Mouse (Mus musculus) neural tube, embryonic 15.5 days (tissue): ENCODE measurements around the gene Frem1. TPM values are rescaled to one million over a fixed set of nuclear protein-coding genes. Genes with fewer than 3 reads are reported as not detected.
A peak's percentile ranks its signal among the peaks of the same experiment; 100 is the strongest.

ENCODE experiments used
- ATAC-seq: fragments of 200-750 bp; cut with Nextera tagmentation; 2 replicates; pipeline ENCODE4 v1.8.0; 2017; ENCODE audit warnings: mild to moderate bottlenecking, moderate TSS enrichment, moderate library complexity; ENCODE audit not compliant: low FRiP score
- H3K27ac ChIP-seq: fragments of 300-500 bp; sonication (generic); replicated peaks from 2 replicates; pipeline ENCODE4 v1.5.1; 2015; ENCODE audit warnings: mild to moderate bottlenecking, inconsistent platforms
- H3K27me3 ChIP-seq: fragments of 300-500 bp; sonication (generic); replicated peaks from 2 replicates; pipeline ENCODE4 v1.6.1; 2015; ENCODE audit warnings: inconsistent platforms
- H3K36me3 ChIP-seq: fragments of 300-500 bp; sonication (generic); 2 replicates; pipeline ENCODE4 v1.6.1; 2015; ENCODE audit warnings: inconsistent platforms
- H3K4me1 ChIP-seq: fragments of 300-500 bp; sonication (generic); 2 replicates; pipeline ENCODE4 v1.6.1; 2015; ENCODE audit warnings: inconsistent platforms
- H3K4me2 ChIP-seq: fragments of 300-500 bp; sonication (generic); 2 replicates; pipeline ENCODE4 v1.6.1; 2015; ENCODE audit warnings: inconsistent platforms, mild to moderate bottlenecking, moderate library complexity
- H3K4me3 ChIP-seq: fragments of 300-500 bp; sonication (generic); replicated peaks from 2 replicates; pipeline ENCODE4 v1.5.1; 2015; ENCODE audit warnings: mild to moderate bottlenecking, inconsistent platforms
- H3K9ac ChIP-seq: fragments of 300-500 bp; sonication (generic); replicated peaks from 2 replicates; pipeline ENCODE4 v1.6.1; 2015; ENCODE audit warnings: mild to moderate bottlenecking, inconsistent platforms
- H3K9me3 ChIP-seq: fragments of 300-500 bp; sonication (generic); replicated peaks from 2 replicates; pipeline ENCODE4 v1.6.1; 2016; ENCODE audit warnings: inconsistent platforms
- WGBS: fragments of 180-500 bp; shearing (Covaris S2); methylation state at CpG from one replicate; pipeline ENCODE4 v1.1.7; 2015; ENCODE audit warnings: mixed read lengths; 5-methylcytosine and 5-hydroxymethylcytosine counted together
- polyA plus RNA-seq: library from polyadenylated mRNA; unstranded; fragments of >200 nt; fragmentation: Nextera tagmentation; extraction: Ambion mirVana; gene quantifications from 2 replicates; pipeline ENCODE4 v1.2.1, GENCODE M21; 2015

The Frem1 gene
- polyA plus RNA-seq, 1 experiment from 2014 or later: 1.4 TPM

DNA sequence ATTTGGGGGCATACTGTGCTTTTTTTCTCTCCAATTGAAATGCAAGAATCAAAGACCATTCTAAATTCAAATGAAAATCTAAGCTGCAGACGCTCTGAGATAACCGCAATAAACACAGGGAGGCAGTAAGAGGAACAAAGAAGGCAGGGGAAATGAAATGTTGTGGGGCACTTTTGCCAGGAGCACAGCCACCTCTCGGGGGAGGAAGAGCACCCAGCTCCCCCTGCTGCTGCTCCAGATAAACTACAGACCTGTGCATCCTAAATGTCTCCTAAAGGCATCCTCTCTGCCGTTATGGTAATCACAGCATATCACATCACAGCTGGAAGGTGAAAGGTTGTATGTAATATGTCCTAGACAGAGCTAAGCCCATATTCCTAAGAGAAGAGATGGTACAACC lies 98.1 kb downstream of the Frem1 start:
- H3K4me3 ChIP-seq: no peak overlapping the region
- H3K4me2 ChIP-seq: no peak overlapping the region
- no peak overlapping the region for H3K9ac ChIP-seq
- 20% methylated on average over 4 of the region's 4 CpGs for WGBS
- no peaks in the 10 kb centered on the region for H3K9me3 ChIP-seq
- peaks cover 6% of the 10 kb centered on the region; the same call in 1 of the 2 replicates for H3K4me1 ChIP-seq
- no peak for ATAC-seq
- no peaks in the 10 kb centered on the region for H3K27me3 ChIP-seq
- H3K27ac ChIP-seq: no peak overlapping the region
- H3K36me3 ChIP-seq: no peaks in the 10 kb centered on the region

DNA sequence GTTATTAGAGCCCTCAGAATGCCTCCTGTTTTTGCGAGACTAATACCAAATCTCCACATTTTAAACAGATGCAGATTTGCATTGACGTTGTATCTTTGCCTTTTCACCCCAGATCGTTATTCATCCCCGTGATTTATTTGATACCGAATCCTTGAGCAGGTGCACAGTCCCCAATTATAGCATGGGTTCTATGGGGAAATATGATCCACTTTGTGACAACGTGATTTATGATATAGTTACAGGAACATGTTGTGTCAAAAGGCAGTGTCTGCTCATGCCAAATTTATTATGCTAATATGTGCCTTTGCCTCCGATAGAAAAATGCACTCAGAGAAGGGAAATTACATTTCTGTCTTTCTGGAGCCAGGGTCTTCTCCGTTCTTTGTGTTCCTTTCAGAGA lies 102.6 kb downstream of the Frem1 start:
- Histone ChIP-seq H3K4me1 (peaks cover 7% of the 10 kb centered on the region; the same call in 1 of the 2 replicates), H3K9me3 (no peaks in the 10 kb centered on the region), H3K36me3 (no peaks in the 10 kb centered on the region), H3K9ac (no peak overlapping the region), H3K4me2 (no peak overlapping the region), H3K27ac (peak overlapping the region; percentile 24; the same call in 1 of the 2 replicates), H3K27me3 (no peaks in the 10 kb centered on the region), H3K4me3 (no peak overlapping the region)
- no peak for ATAC-seq
- 46% methylated on average over 8 of the region's 8 CpGs for WGBS

DNA sequence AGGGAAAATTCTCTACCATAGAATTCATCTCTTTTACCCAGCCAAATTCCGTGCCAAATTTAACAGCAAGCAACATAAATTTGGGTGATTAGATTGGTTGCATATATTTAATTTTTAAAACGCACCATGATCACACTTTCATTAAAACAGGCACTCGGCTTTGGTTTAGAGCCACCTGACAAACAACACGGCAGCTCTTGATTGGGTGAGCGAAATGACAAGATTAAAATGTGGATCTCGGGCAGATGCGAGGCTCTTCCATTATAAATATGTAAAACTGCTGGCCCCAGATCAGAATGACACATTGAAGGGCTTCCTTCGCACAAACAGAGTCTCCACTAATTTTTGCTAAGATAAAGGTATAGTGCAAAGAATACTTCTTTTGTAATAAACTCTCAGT lies 105.4 kb downstream of the Frem1 start:
- Histone ChIP-seq H3K27ac (peak overlapping the region; percentile 76), H3K4me3 (no peak overlapping the region), H3K9ac (no peak overlapping the region), H3K9me3 (no peaks in the 10 kb centered on the region), H3K4me2 (no peak overlapping the region), H3K36me3 (no peaks in the 10 kb centered on the region), H3K4me1 (peaks cover 7% of the 10 kb centered on the region; the same call in 1 of the 2 replicates), H3K27me3 (no peaks in the 10 kb centered on the region)
- WGBS: 37% methylated on average over 8 of the region's 8 CpGs
- ATAC-seq: no peak

- ATAC-seq: peak; percentile 56
- 23% methylated on average over 3 of the region's 3 CpGs for WGBS
- peaks cover 7% of the 10 kb centered on the region; the same call in 1 of the 2 replicates for H3K4me1 ChIP-seq
- H3K4me3 ChIP-seq: no peak overlapping the region
- H3K36me3 ChIP-seq: no peaks in the 10 kb centered on the region
- no peaks in the 10 kb centered on the region for H3K27me3 ChIP-seq
- no peak overlapping the region for H3K9ac ChIP-seq
- H3K9me3 ChIP-seq: no peaks in the 10 kb centered on the region
- H3K4me2 ChIP-seq: no peak overlapping the region
- H3K27ac ChIP-seq: peak overlapping the region; percentile 76
These were observed 105.9 kb downstream of the Frem1 start for GRCm38 (mm10) chr4:82946276-82946612.

DNA sequence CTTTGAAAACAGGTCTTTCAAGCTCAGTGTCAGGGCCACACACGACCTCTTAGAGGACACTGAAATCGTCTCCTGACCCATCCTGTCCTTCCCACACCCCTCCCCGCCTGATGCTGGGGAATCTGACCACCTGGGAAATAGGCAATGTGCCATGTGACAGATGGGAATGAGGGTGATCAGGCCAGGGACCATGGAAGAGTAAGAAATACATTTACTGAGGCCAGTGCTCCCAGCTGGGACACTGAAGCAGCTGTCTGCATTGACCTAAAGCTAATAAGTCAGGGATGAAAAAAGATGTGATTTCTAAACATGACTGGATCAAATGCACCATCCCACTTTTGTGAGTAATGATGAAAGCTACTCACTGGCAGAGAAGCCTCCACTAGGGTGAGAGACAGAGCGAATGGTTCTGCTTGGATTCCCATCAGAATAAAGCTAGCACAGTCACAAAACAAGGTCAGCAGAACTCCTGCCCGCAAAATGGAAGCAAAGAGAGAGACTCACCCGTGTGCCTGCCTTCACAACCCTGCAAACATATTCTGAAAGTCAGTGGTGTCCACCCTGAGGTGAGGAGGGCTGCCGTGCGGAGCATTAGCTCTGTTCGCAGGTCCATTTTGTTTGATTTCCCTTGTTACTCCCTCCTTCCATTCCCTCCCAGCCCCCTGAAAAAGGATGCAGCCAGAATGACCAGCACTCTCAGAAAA lies 106.4 kb downstream of the Frem1 start:
- Histone ChIP-seq H3K4me2 (no peak overlapping the region), H3K4me1 (peaks cover 7% of the 10 kb centered on the region; the same call in 1 of the 2 replicates), H3K9ac (no peak overlapping the region), H3K27ac (peak overlapping the region; percentile 76), H3K36me3 (no peaks in the 10 kb centered on the region), H3K9me3 (no peaks in the 10 kb centered on the region), H3K4me3 (no peak overlapping the region), H3K27me3 (no peaks in the 10 kb centered on the region)
- ATAC-seq: peak; percentile 18; the same call in 1 of the 2 replicates
- 53% methylated on average over 9 of the region's 9 CpGs for WGBS

DNA sequence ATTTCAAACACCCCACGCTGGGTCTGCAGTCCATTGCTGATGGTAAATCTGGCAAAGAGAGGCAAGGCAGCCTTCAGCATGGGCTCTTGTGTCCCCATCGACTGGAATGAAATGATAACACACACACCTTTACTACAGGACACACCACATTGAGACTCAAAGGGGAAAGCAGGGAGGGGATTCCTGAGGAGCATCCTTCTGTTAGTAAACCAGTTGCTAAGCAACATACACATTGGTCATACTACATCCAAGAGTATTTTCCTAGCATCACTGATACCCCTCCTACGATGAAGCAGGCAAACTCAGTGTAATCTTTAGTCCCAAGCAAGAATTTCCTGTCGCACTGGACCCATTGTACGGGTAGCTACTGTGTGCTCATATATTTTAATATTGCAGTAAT lies 111.5 kb downstream of the Frem1 start:
- no peak overlapping the region for H3K4me2 ChIP-seq
- 0 out of 2 replicates have a peak, but pooled peaks cover 3% of the 10 kb centered on the region for H3K4me1 ChIP-seq
- 86% methylated on average over 5 of the region's 5 CpGs for WGBS
- no peak overlapping the region for H3K27ac ChIP-seq
- no peaks in the 10 kb centered on the region for H3K9me3 ChIP-seq
- no peaks in the 10 kb centered on the region for H3K36me3 ChIP-seq
- H3K4me3 ChIP-seq: no peak overlapping the region
- ATAC-seq: no peak
- no peaks in the 10 kb centered on the region for H3K27me3 ChIP-seq
- H3K9ac ChIP-seq: no peak overlapping the region

DNA sequence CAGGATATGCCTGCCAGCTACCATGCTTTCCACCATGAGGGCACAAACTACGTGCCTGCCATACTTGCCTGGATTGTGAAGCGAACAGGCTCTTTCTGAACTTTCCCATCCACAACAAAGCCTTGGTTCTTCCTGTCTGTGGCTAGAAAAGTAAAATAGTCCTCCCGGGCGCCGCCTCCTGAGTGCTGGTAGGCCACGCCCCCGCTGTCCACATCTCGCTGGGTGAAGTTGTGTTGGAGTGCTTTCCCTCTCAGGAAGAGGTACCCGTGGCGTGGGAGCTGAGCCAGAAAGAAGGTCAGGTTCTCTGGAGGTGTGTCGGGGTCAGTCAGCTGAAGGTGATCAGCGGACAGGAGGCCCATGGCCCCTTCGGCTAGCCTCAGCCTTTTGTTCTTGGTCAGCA lies 111.9 kb downstream of the Frem1 start:
- no peak overlapping the region for H3K9ac ChIP-seq
- no peak overlapping the region for H3K4me3 ChIP-seq
- no peaks in the 10 kb centered on the region for H3K4me1 ChIP-seq
- no peak overlapping the region for H3K4me2 ChIP-seq
- no peak overlapping the region for H3K27ac ChIP-seq
- no peak for ATAC-seq
- WGBS: 85% methylated on average over 13 of the region's 13 CpGs
- H3K36me3 ChIP-seq: no peaks in the 10 kb centered on the region
- H3K9me3 ChIP-seq: no peaks in the 10 kb centered on the region
- no peaks in the 10 kb centered on the region for H3K27me3 ChIP-seq

DNA sequence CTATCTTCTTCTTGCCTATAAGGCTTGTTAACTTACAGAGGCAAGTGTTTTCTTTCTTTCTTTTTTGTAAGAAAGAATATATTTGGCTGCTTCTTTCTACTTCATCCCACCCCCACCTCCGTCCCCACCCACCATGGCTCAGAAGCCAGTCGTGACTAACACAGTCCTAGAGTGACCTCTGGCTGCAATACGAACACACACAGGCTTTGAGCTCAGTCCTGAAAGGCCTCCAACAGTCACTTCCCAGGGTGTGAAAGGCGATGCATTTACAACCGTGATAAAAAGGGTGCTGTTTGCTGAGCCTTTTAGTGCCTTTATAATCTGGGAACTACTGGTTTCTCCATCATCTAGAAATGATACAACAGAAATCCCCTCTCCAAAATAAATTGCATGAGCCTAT lies 117.8 kb downstream of the Frem1 start:
- no peak overlapping the region for H3K27ac ChIP-seq
- H3K4me3 ChIP-seq: no peak overlapping the region
- no peaks in the 10 kb centered on the region for H3K9me3 ChIP-seq
- peaks cover 7% of the 10 kb centered on the region for H3K4me1 ChIP-seq
- no peaks in the 10 kb centered on the region for H3K36me3 ChIP-seq
- 2% methylated on average over 5 of the region's 5 CpGs for WGBS
- H3K4me2 ChIP-seq: peak overlapping the region; percentile 52
- no peak overlapping the region for H3K9ac ChIP-seq
- H3K27me3 ChIP-seq: no peaks in the 10 kb centered on the region
- peak; percentile 97 for ATAC-seq

GRCm38 (mm10) chr4:82933698-82934210 lies 118.4 kb downstream of the Frem1 start:
- Histone ChIP-seq H3K4me3 (peak overlapping the region; percentile 31), H3K36me3 (no peaks in the 10 kb centered on the region), H3K9me3 (no peaks in the 10 kb centered on the region), H3K27ac (peak overlapping the region; percentile 51; the same call in 1 of the 2 replicates), H3K27me3 (no peaks in the 10 kb centered on the region), H3K9ac (0 out of 2 replicates have a peak overlapping the region, but pooled peaks have one; percentile 28), H3K4me1 (peaks cover 7% of the 10 kb centered on the region), H3K4me2 (peak overlapping the region; percentile 52)
- 5% methylated on average over 14 of the region's 14 CpGs for WGBS
- ATAC-seq: peak; percentile 83

GRCm38 (mm10) chr4:82930079-82930478 lies 122.1 kb downstream of the Frem1 start:
- Histone ChIP-seq H3K27me3 (no peaks in the 10 kb centered on the region), H3K9me3 (no peaks in the 10 kb centered on the region), H3K9ac (no peak overlapping the region), H3K4me1 (peaks cover 6% of the 10 kb centered on the region), H3K4me3 (no peak overlapping the region), H3K36me3 (no peaks in the 10 kb centered on the region), H3K4me2 (no peak overlapping the region), H3K27ac (no peak overlapping the region)
- 86% methylated on average over 5 of the region's 5 CpGs for WGBS
- ATAC-seq: no peak

DNA sequence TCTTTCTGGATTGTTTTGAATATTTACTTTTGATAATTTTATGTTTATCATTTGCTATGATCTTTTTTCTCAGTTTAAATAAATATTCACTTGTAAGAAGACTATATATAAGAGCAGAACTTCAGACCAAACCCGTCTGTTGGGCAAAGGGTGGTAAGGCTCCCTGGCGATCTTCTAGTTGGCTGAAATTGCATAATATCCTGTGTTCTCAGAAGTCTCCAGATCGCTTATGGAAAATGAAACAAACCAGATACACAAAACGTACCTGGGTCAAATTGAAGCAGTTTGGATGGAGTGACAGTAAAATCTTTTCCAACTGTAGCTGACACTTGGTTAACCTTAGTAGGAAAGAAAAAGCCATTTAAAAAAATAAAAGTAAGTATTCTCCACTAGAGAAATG lies 130.2 kb downstream of the Frem1 start:
- Histone ChIP-seq H3K4me1 (no peaks in the 10 kb centered on the region), H3K27me3 (0 out of 2 replicates have a peak, but pooled peaks cover 2% of the 10 kb centered on the region), H3K36me3 (no peaks in the 10 kb centered on the region), H3K4me2 (no peak overlapping the region), H3K9ac (no peak overlapping the region), H3K4me3 (no peak overlapping the region), H3K27ac (no peak overlapping the region), H3K9me3 (no peaks in the 10 kb centered on the region)
- WGBS: 87% methylated on average over 4 of the region's 4 CpGs
- ATAC-seq: no peak

GRCm38 (mm10) chr4:82918625-82919024 lies 133.5 kb downstream of the Frem1 start:
- no peak overlapping the region for H3K9ac ChIP-seq
- H3K9me3 ChIP-seq: no peaks in the 10 kb centered on the region
- H3K4me2 ChIP-seq: no peak overlapping the region
- no peaks in the 10 kb centered on the region for H3K36me3 ChIP-seq
- no peak overlapping the region for H3K27ac ChIP-seq
- peaks cover 19% of the 10 kb centered on the region for H3K4me1 ChIP-seq
- WGBS: 69% methylated on average over 2 of the region's 2 CpGs
- ATAC-seq: no peak
- no peak overlapping the region for H3K4me3 ChIP-seq
- H3K27me3 ChIP-seq: 0 out of 2 replicates have a peak, but pooled peaks cover 2% of the 10 kb centered on the region
